Mouse (Mus musculus) lung, embryonic 16.5 days (tissue): ENCODE data around the gene Ptk7. TPM values are rescaled to one million over a fixed set of nuclear protein-coding genes. Genes with fewer than 3 reads are reported as not detected.

ENCODE experiments used
- ATAC-seq: fragments of 200-750 bp; cut with Nextera tagmentation; 2 replicates; pipeline ENCODE4 v1.8.0; 2017; ENCODE audit warnings: low read depth, mild to moderate bottlenecking, moderate library complexity
- H3K27ac ChIP-seq: fragments of 300-500 bp; sonication (generic); 2 replicates; pipeline ENCODE4 v1.5.1; 2014; ENCODE audit warnings: mild to moderate bottlenecking, control low read depth, low read length
- H3K27me3 ChIP-seq: fragments of 300-500 bp; sonication (generic); 2 replicates; pipeline ENCODE4 v1.6.1; 2014; ENCODE audit warnings: low read depth, low read length, mixed read lengths; ENCODE audit not compliant: control insufficient read depth, insufficient read depth
- H3K36me3 ChIP-seq: fragments of 300-500 bp; sonication (generic); 2 replicates; pipeline ENCODE4 v1.6.1; 2014; ENCODE audit warnings: low read length; ENCODE audit not compliant: control insufficient read depth, insufficient read depth
- H3K4me1 ChIP-seq: fragments of 300-500 bp; sonication (generic); replicated peaks from 2 replicates; pipeline ENCODE4 v1.6.1; 2014; ENCODE audit warnings: low read length, mixed read lengths; ENCODE audit not compliant: control insufficient read depth, insufficient read depth
- H3K4me2 ChIP-seq: fragments of 300-500 bp; sonication (generic); 2 replicates; pipeline ENCODE4 v1.6.1; 2014; ENCODE audit warnings: low read depth, low read length, control low read depth
- H3K4me3 ChIP-seq: fragments of 300-500 bp; sonication (generic); 2 replicates; pipeline ENCODE4 v1.5.1; 2014; ENCODE audit warnings: mild to moderate bottlenecking, low read length, control low read depth
- H3K9ac ChIP-seq: fragments of 300-500 bp; sonication (generic); 2 replicates; pipeline ENCODE4 v1.6.1; 2014; ENCODE audit warnings: low read length, control low read depth
- H3K9me3 ChIP-seq: fragments of 300-500 bp; sonication (generic); 2 replicates; pipeline ENCODE4 v1.6.1; 2016; ENCODE audit warnings: low read length; ENCODE audit not compliant: control insufficient read depth
- WGBS: fragments of 180-500 bp; shearing (Covaris S2); extraction: QIAGEN DNeasy Blood & Tissue Kit; methylation state at CpG from one replicate; pipeline ENCODE4 v1.1.7; 2014; 5-methylcytosine and 5-hydroxymethylcytosine counted together
- polyA plus RNA-seq: library from polyadenylated mRNA; unstranded; fragments of >200 nt; fragmentation: Nextera tagmentation; extraction: Ambion mirVana; gene quantifications from 2 replicates; pipeline ENCODE4 v1.2.1, GENCODE M21; 2015

The Ptk7 gene
- polyA plus RNA-seq, 1 experiment from 2014 or later, result 143 TPM

GRCm38 (mm10) chr17:46628471-46628790 lies 873 bp downstream of the Ptk7 start:
- ATAC-seq, result no peak
- no peaks in the 10 kb centered on the region for H3K27me3 ChIP-seq
- H3K9me3 ChIP-seq, result no peaks in the 10 kb centered on the region
- peak overlapping the region; percentile 92 for H3K4me3 ChIP-seq
- WGBS, result under 1% methylated on average over 13 of the region's 13 CpGs
- H3K36me3 ChIP-seq, result no peaks in the 10 kb centered on the region
- H3K4me2 ChIP-seq, result peak overlapping the region; percentile 79
- H3K4me1 ChIP-seq, result peaks cover 56% of the 10 kb centered on the region
- H3K27ac ChIP-seq, result peak overlapping the region; percentile 99
- H3K9ac ChIP-seq, result peak overlapping the region; percentile 98

- Histone ChIP-seq H3K9ac (peak overlapping the region; percentile 98), H3K4me3 (peak overlapping the region; percentile 92), H3K36me3 (no peaks in the 10 kb centered on the region), H3K4me2 (peak overlapping the region; percentile 79), H3K27ac (peak overlapping the region; percentile 99), H3K4me1 (peaks cover 66% of the 10 kb centered on the region), H3K27me3 (no peaks in the 10 kb centered on the region), H3K9me3 (no peaks in the 10 kb centered on the region)
- ATAC-seq, result no peak
- 26% methylated on average over 6 of the region's 6 CpGs for WGBS
Measured at GRCm38 (mm10) chr17:46627409-46627808, 1.9 kb downstream of the Ptk7 start.

- ATAC-seq, result no peak
- H3K9ac ChIP-seq, result peak overlapping the region; percentile 60
Measured at GRCm38 (mm10) chr17:46624598-46624997, 4.7 kb downstream of the Ptk7 start.

GRCm38 (mm10) chr17:46623819-46624557 lies 5.3 kb downstream of the Ptk7 start:
- H3K27ac ChIP-seq, result peak overlapping the region; percentile 77
- H3K36me3 ChIP-seq, result no peaks in the 10 kb centered on the region
- ATAC-seq, result peak; percentile 10; the same call in 1 of the 2 replicates
- H3K4me3 ChIP-seq, result peak overlapping the region; percentile 30
- no peaks in the 10 kb centered on the region for H3K27me3 ChIP-seq
- H3K9ac ChIP-seq, result peak overlapping the region; percentile 60
- 12% methylated on average over 10 of the region's 10 CpGs for WGBS
- H3K4me1 ChIP-seq, result peaks cover 87% of the 10 kb centered on the region
- H3K9me3 ChIP-seq, result no peaks in the 10 kb centered on the region
- peak overlapping the region; percentile 54 for H3K4me2 ChIP-seq

More at GRCm38 (mm10) chr17:46624598-46624997, 4.7 kb downstream of the Ptk7 start:
- H3K9me3 ChIP-seq, result no peaks in the 10 kb centered on the region
- H3K36me3 ChIP-seq, result no peaks in the 10 kb centered on the region
- peak overlapping the region; percentile 54 for H3K4me2 ChIP-seq
- H3K4me1 ChIP-seq, result peaks cover 81% of the 10 kb centered on the region
- 45% methylated on average over 12 of the region's 12 CpGs for WGBS
- H3K27ac ChIP-seq, result peak overlapping the region; percentile 77
- no peaks in the 10 kb centered on the region for H3K27me3 ChIP-seq
- peak overlapping the region; percentile 30 for H3K4me3 ChIP-seq

GRCm38 (mm10) chr17:46622269-46622668 lies 7.0 kb downstream of the Ptk7 start:
- H3K9ac ChIP-seq, result peak overlapping the region; percentile 31
- no peak overlapping the region for H3K4me3 ChIP-seq
- ATAC-seq, result no peak
- H3K4me1 ChIP-seq, result peaks cover 99% of the 10 kb centered on the region
- no peaks in the 10 kb centered on the region for H3K9me3 ChIP-seq
- H3K27me3 ChIP-seq, result no peaks in the 10 kb centered on the region
- WGBS, result 48% methylated on average over 11 of the region's 11 CpGs
- H3K4me2 ChIP-seq, result peak overlapping the region; percentile 13
- H3K36me3 ChIP-seq, result no peaks in the 10 kb centered on the region
- H3K27ac ChIP-seq, result peak overlapping the region; percentile 94

GRCm38 (mm10) chr17:46621324-46621723 lies 8.0 kb downstream of the Ptk7 start:
- H3K9ac ChIP-seq, result peak overlapping the region; percentile 50
- peak overlapping the region; percentile 37 for H3K4me2 ChIP-seq
- H3K4me1 ChIP-seq, result peaks cover 97% of the 10 kb centered on the region
- H3K4me3 ChIP-seq, result peak overlapping the region; percentile 17; the same call in 1 of the 2 replicates
- no peaks in the 10 kb centered on the region for H3K9me3 ChIP-seq
- 11% methylated on average over 15 of the region's 15 CpGs for WGBS
- no peaks in the 10 kb centered on the region for H3K27me3 ChIP-seq
- peak overlapping the region; percentile 94 for H3K27ac ChIP-seq
- ATAC-seq, result peak; percentile 29; the same call in 1 of the 2 replicates
- no peaks in the 10 kb centered on the region for H3K36me3 ChIP-seq

- Histone ChIP-seq H3K9me3 (no peaks in the 10 kb centered on the region), H3K4me3 (peak overlapping the region; percentile 14)
Measured at GRCm38 (mm10) chr17:46619683-46620357, 9.5 kb downstream of the Ptk7 start.

GRCm38 (mm10) chr17:46618769-46619682 lies 10.3 kb downstream of the Ptk7 start:
- Histone ChIP-seq H3K36me3 (no peaks in the 10 kb centered on the region), H3K9ac (peak overlapping the region; percentile 64), H3K4me3 (peak overlapping the region; percentile 9), H3K27me3 (no peaks in the 10 kb centered on the region), H3K27ac (peak overlapping the region; percentile 94), H3K9me3 (no peaks in the 10 kb centered on the region), H3K4me1 (peaks cover 78% of the 10 kb centered on the region), H3K4me2 (peak overlapping the region; percentile 37)
- ATAC-seq, result peak; percentile 47
- WGBS, result 16% methylated on average over 27 of the region's 27 CpGs

More at GRCm38 (mm10) chr17:46619683-46620357, 9.5 kb downstream of the Ptk7 start:
- H3K36me3 ChIP-seq, result no peaks in the 10 kb centered on the region
- H3K4me1 ChIP-seq, result peaks cover 84% of the 10 kb centered on the region
- peak overlapping the region; percentile 94 for H3K27ac ChIP-seq
- peak overlapping the region; percentile 64 for H3K9ac ChIP-seq
- WGBS, result 20% methylated on average over 16 of the region's 16 CpGs
- ATAC-seq, result no peak
- H3K4me2 ChIP-seq, result peak overlapping the region; percentile 37
- H3K27me3 ChIP-seq, result no peaks in the 10 kb centered on the region
